Mouse (Mus musculus): Measurements from ENCODE around the gene Xylt1. TPM values are rescaled to one million over a fixed set of nuclear protein-coding genes. Genes with fewer than 3 reads are reported as not detected.
A peak's percentile ranks its signal among the peaks of the same experiment; 100 is the strongest.

The Xylt1 gene
- total and polyA plus RNA-seq, 3 experiments: 9.0 to 13.3 TPM; not detected in 1

DNA sequence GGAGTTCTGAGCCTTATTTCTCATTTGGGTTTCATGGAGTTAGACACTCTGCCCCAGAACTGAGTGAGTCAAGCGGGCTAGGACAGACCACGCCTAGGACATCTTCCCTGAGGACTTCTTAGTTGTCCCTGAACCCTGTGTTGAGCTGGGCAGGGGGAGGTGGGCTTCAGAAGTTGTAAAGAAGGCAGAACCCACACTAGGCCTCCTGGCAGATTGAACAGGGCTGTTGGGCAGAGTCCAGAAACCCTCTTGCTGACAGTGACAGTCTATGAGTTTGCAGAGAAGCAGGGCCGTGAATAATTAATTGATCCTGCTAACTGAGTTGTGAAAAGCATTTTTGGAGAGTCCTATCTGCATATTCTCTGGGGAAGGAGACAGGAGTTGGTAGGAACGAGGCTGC lies 20.8 kb downstream of the Xylt1 start:
- TF ChIP-seq JUND (IDR thresholded peaks at IDR 0.05; ENCODE audit: low read depth, low read length): no peak
- TF ChIP-seq SIN3A (IDR thresholded peaks at IDR 0.05; ENCODE audit: low read length): no peak
- no peak for TF ChIP-seq E2F4 (IDR thresholded peaks at IDR 0.05; ENCODE audit: borderline replicate concordance, low read depth, low read length)
- TF ChIP-seq POLR2AphosphoS2 (IDR thresholded peaks at IDR 0.05; ENCODE audit: low read length): no peak
- TF ChIP-seq TCF12 (IDR thresholded peaks at IDR 0.05; ENCODE audit: low read depth, low read length): no peak
- no peak for TF ChIP-seq GABPA (IDR thresholded peaks at IDR 0.05; ENCODE audit: low read depth, low read length)
- TF ChIP-seq NELFE (IDR thresholded peaks at IDR 0.05; ENCODE audit: low read depth, low read length): no peak
- no peak for TF ChIP-seq USF2 (IDR thresholded peaks at IDR 0.05; ENCODE audit: borderline replicate concordance in 1 of 2, insufficient read depth in 1 of 2, low read depth in 1 of 2, low read length in 2 of 2)
- no peak for TF ChIP-seq POLR2A (IDR thresholded peaks at IDR 0.05; ENCODE audit: control insufficient read depth in 1 of 2, insufficient read depth in 1 of 2, low read depth in 1 of 2, low read length in 2 of 2, poor library complexity in 1 of 2)
- no peak for TF ChIP-seq MXI1 (IDR thresholded peaks at IDR 0.05; ENCODE audit: low read depth, low read length)
- no peak for TF ChIP-seq MYB (IDR thresholded peaks at IDR 0.05; ENCODE audit: low read depth, low read length)
- no peak for TF ChIP-seq USF1 (IDR thresholded peaks at IDR 0.05; ENCODE audit: low read depth, low read length)
- TF ChIP-seq SMC3 (IDR thresholded peaks at IDR 0.05; ENCODE audit: low read depth, low read length): no peak
- DNase-seq (ENCODE audit: low read depth, low spot score): no peak
- H3K27me3 ChIP-seq (ENCODE audit: control insufficient read depth in 1 of 2, insufficient read depth in 2 of 2, low read length in 2 of 2): no peaks in the 10 kb centered on the region

DNA sequence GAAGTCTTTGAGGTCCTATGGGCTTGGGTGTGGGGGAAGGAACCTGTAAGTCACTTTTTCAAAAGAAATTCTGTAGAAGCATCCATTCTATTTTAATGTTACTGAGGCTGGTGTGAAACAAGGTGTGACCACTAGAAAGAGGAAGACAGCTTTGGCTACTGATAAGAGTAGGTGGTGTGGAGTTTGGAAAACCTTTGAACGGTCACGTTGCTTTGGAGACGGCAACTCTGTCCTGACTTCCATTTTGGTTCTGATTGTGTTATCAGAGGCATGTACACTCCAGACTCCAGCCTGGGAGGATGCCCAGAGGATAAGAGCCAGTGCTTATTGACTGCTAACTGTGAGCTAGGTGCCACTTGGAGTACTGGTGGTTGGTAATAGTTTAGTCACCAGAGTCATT lies 25.6 kb downstream of the Xylt1 start:
- DNase-seq (ENCODE audit: low read depth, low spot score): peak; percentile 82
- TF ChIP-seq POLR2AphosphoS2 (IDR thresholded peaks at IDR 0.05; ENCODE audit: low read length) (no peak), ETS1 (IDR thresholded peaks at IDR 0.05; ENCODE audit: low read depth, low read length) (peak; percentile 78), EP300 (IDR thresholded peaks at IDR 0.05; ENCODE audit: low read depth in 1 of 2, low read length in 2 of 2) (peak; percentile 88), MAZ (IDR thresholded peaks at IDR 0.05; ENCODE audit: low read depth, low read length) (no peak), JUND (IDR thresholded peaks at IDR 0.05; ENCODE audit: low read depth, low read length) (no peak), MEF2A (IDR thresholded peaks at IDR 0.05; ENCODE audit: extremely low read depth, insufficient replicate concordance, low read depth, low read length, poor library complexity, severe bottlenecking) (peak; percentile 33; the same call in 1 of the 2 replicates), ZNF384 (IDR thresholded peaks at IDR 0.05; ENCODE audit: low read depth, low read length) (0 out of 2 replicates have a peak, but pooled peaks have one; percentile 9), MYC (IDR thresholded peaks at IDR 0.05; ENCODE audit: low read depth, low read length) (0 out of 2 replicates have a peak, but pooled peaks have one; percentile 44), RCOR1 (IDR thresholded peaks at IDR 0.05; ENCODE audit: low read depth, low read length) (peak; percentile 79; the same call in 1 of the 2 replicates), SIN3A (IDR thresholded peaks at IDR 0.05; ENCODE audit: low read length) (peak; percentile 77), TCF12 (IDR thresholded peaks at IDR 0.05; ENCODE audit: low read depth, low read length) (peak; percentile 86), TAL1 (IDR thresholded peaks at IDR 0.05; ENCODE audit: low read length) (peak; percentile 85), BHLHE40 (IDR thresholded peaks at IDR 0.05; ENCODE audit: borderline replicate concordance, low read depth, low read length) (peak; percentile 57; the same call in 1 of the 2 replicates), MYB (IDR thresholded peaks at IDR 0.05; ENCODE audit: low read depth, low read length) (peak; percentile 68), MAFK (IDR thresholded peaks at IDR 0.05; ENCODE audit: borderline replicate concordance, low read depth, low read length) (no peak), USF1 (IDR thresholded peaks at IDR 0.05; ENCODE audit: low read depth, low read length) (peak; percentile 39; the same call in 1 of the 2 replicates), GATA1 (IDR thresholded peaks at IDR 0.05; ENCODE audit: low read depth, low read length) (peak; percentile 89), ELF1 (IDR thresholded peaks at IDR 0.05; ENCODE audit: low read depth, low read length) (0 out of 2 replicates have a peak, but pooled peaks have one; percentile 19), MXI1 (IDR thresholded peaks at IDR 0.05; ENCODE audit: low read depth, low read length) (peak; percentile 70; the same call in 1 of the 2 replicates)
- H3K36me3 ChIP-seq (ENCODE audit: control insufficient read depth in 1 of 2, insufficient read depth in 2 of 2, low read length in 2 of 2): peaks cover 0 to 44% of the 10 kb centered on the region in 2 experiments; a peak in 2 of 4 replicates

More for the DNA sequence above, 20.8 kb downstream of the Xylt1 start:
- Histone ChIP-seq H3K36me3 (ENCODE audit: control insufficient read depth in 1 of 2, insufficient read depth in 2 of 2, low read length in 2 of 2) (peaks cover 3 to 25% of the 10 kb centered on the region in 2 experiments), H3K4me1 (ENCODE audit: control insufficient read depth in 1 of 2, insufficient read depth in 2 of 2, low read length in 2 of 2) (peaks cover 10 to 31% of the 10 kb centered on the region in 2 experiments), H3K9ac (ENCODE audit: control insufficient read depth, low read depth, low read length, poor library complexity, severe bottlenecking) (no peak overlapping the region), H3K9me3 (replicated peaks; ENCODE audit: insufficient read depth, low read length) (no peaks in the 10 kb centered on the region), H3K27ac (ENCODE audit: control insufficient read depth, low read depth, low read length) (no peak overlapping the region), H3K79me2 (ENCODE audit: control insufficient read depth, insufficient read depth, low read length, poor library complexity) (peaks cover 15% of the 10 kb centered on the region), H3K4me3 (ENCODE audit: control insufficient read depth in 1 of 2, insufficient read depth in 1 of 2, low read depth in 2 of 2, low read length in 2 of 2) (no peak overlapping the region)

More for the DNA sequence above, 25.6 kb downstream of the Xylt1 start:
- H3K27me3 ChIP-seq (ENCODE audit: control insufficient read depth in 1 of 2, insufficient read depth in 2 of 2, low read length in 2 of 2): no peaks in the 10 kb centered on the region
- H3K79me2 ChIP-seq (ENCODE audit: control insufficient read depth, insufficient read depth, low read length, poor library complexity): peaks cover 5% of the 10 kb centered on the region; the same call in 1 of the 2 replicates
- no peaks in the 10 kb centered on the region for H3K9me3 ChIP-seq (replicated peaks; ENCODE audit: insufficient read depth, low read length)
- H3K4me3 ChIP-seq (ENCODE audit: control insufficient read depth in 1 of 2, insufficient read depth in 1 of 2, low read depth in 2 of 2, low read length in 2 of 2): no peak overlapping the region
- no peak overlapping the region for H3K9ac ChIP-seq (ENCODE audit: control insufficient read depth, low read depth, low read length, poor library complexity, severe bottlenecking)
- peaks cover 17 to 50% of the 10 kb centered on the region in 2 experiments for H3K4me1 ChIP-seq (ENCODE audit: control insufficient read depth in 1 of 2, insufficient read depth in 2 of 2, low read length in 2 of 2)
- H3K27ac ChIP-seq (ENCODE audit: control insufficient read depth, low read depth, low read length): peak overlapping the region; percentile 41

Data from MEL (cell line).